Mouse (Mus musculus) midbrain, embryonic 12.5 days (tissue): ENCODE data around the gene Alpk3. TPM values are rescaled to one million over a fixed set of nuclear protein-coding genes. Genes with fewer than 3 reads are reported as not detected.

ENCODE experiments used
- ATAC-seq: fragments of 200-750 bp; cut with Nextera tagmentation; 2 replicates; pipeline ENCODE4 v1.8.0; 2017; ENCODE audit warnings: low read depth, moderate TSS enrichment, moderate library complexity; ENCODE audit not compliant: low FRiP score
- H3K27ac ChIP-seq: fragments of 300-500 bp; sonication (generic); replicated peaks from 2 replicates; pipeline ENCODE4 v1.5.1; 2016; ENCODE audit warnings: mild to moderate bottlenecking
- H3K27me3 ChIP-seq: fragments of 300-500 bp; sonication (generic); 2 replicates; pipeline ENCODE4 v1.6.1; 2016; ENCODE audit warnings: mild to moderate bottlenecking
- H3K36me3 ChIP-seq: fragments of 300-500 bp; sonication (generic); 2 replicates; pipeline ENCODE4 v1.6.1; 2016
- H3K4me1 ChIP-seq: fragments of 300-500 bp; sonication (generic); 2 replicates; pipeline ENCODE4 v1.6.1; 2016
- H3K4me2 ChIP-seq: fragments of 300-500 bp; sonication (generic); replicated peaks from 2 replicates; pipeline ENCODE4 v1.6.1; 2016; ENCODE audit warnings: mild to moderate bottlenecking, moderate library complexity
- H3K4me3 ChIP-seq: fragments of 300-500 bp; sonication (generic); 2 replicates; pipeline ENCODE4 v1.5.1; 2016; ENCODE audit warnings: mild to moderate bottlenecking
- H3K9ac ChIP-seq: fragments of 300-500 bp; sonication (generic); replicated peaks from 2 replicates; pipeline ENCODE4 v1.6.1; 2016; ENCODE audit warnings: mild to moderate bottlenecking, moderate library complexity
- H3K9me3 ChIP-seq: fragments of 300-500 bp; sonication (generic); 2 replicates; pipeline ENCODE4 v1.6.1; 2016; ENCODE audit warnings: mild to moderate bottlenecking
- WGBS: fragments of 180-500 bp; shearing (Covaris S2); methylation state at CpG from one replicate; pipeline ENCODE4 v1.1.7; 2016; 5-methylcytosine and 5-hydroxymethylcytosine counted together
- polyA plus RNA-seq: library from polyadenylated mRNA; unstranded; fragments of >200 nt; fragmentation: Nextera tagmentation; extraction: Ambion mirVana; gene quantifications from 2 replicates; pipeline ENCODE4 v1.2.1, GENCODE M21; 2016

Gene Alpk3
- polyA plus RNA-seq, 1 experiment from 2014 or later, result 0.05 TPM

GRCm38 (mm10) chr7:81075732-81076131 is 18.3 kb downstream of the Alpk3 start:
- H3K27me3 ChIP-seq, result no peaks in the 10 kb centered on the region
- no peak overlapping the region for H3K4me3 ChIP-seq
- no peaks in the 10 kb centered on the region for H3K36me3 ChIP-seq
- no peak overlapping the region for H3K4me2 ChIP-seq
- no peaks in the 10 kb centered on the region for H3K4me1 ChIP-seq
- 85% methylated on average over 5 of the region's 5 CpGs for WGBS
- H3K9me3 ChIP-seq, result no peaks in the 10 kb centered on the region
- no peak overlapping the region for H3K9ac ChIP-seq
- no peak overlapping the region for H3K27ac ChIP-seq
- ATAC-seq, result no peak

GRCm38 (mm10) chr7:81077009-81077408 is 19.6 kb downstream of the Alpk3 start:
- ATAC-seq, result no peak
- WGBS, result 76% methylated on average over 6 of the region's 6 CpGs
- no peaks in the 10 kb centered on the region for H3K4me1 ChIP-seq

GRCm38 (mm10) chr7:81078740-81079139 is 21.3 kb downstream of the Alpk3 start:
- H3K9ac ChIP-seq, result no peak overlapping the region
- no peak overlapping the region for H3K4me3 ChIP-seq
- WGBS, result 90% methylated on average over 6 of the region's 6 CpGs
- no peak overlapping the region for H3K4me2 ChIP-seq
- H3K9me3 ChIP-seq, result no peaks in the 10 kb centered on the region
- no peak overlapping the region for H3K27ac ChIP-seq
- H3K4me1 ChIP-seq, result no peaks in the 10 kb centered on the region
- H3K27me3 ChIP-seq, result no peaks in the 10 kb centered on the region
- no peak for ATAC-seq
- no peaks in the 10 kb centered on the region for H3K36me3 ChIP-seq

More at GRCm38 (mm10) chr7:81077009-81077408, 19.6 kb downstream of the Alpk3 start:
- H3K9ac ChIP-seq, result no peak overlapping the region
- H3K27ac ChIP-seq, result no peak overlapping the region
- H3K36me3 ChIP-seq, result no peaks in the 10 kb centered on the region
- H3K9me3 ChIP-seq, result no peaks in the 10 kb centered on the region
- no peak overlapping the region for H3K4me3 ChIP-seq
- no peaks in the 10 kb centered on the region for H3K27me3 ChIP-seq
- no peak overlapping the region for H3K4me2 ChIP-seq

- Histone ChIP-seq H3K27me3 (0 out of 2 replicates have a peak, but pooled peaks cover 5% of the 10 kb centered on the region), H3K9me3 (0 out of 2 replicates have a peak, but pooled peaks cover 2% of the 10 kb centered on the region), H3K4me1 (peaks cover 3% of the 10 kb centered on the region; the same call in 1 of the 2 replicates), H3K27ac (no peak overlapping the region), H3K9ac (no peak overlapping the region), H3K4me2 (no peak overlapping the region), H3K4me3 (no peak overlapping the region), H3K36me3 (no peaks in the 10 kb centered on the region)
- no peak for ATAC-seq
- WGBS, result 58% methylated on average over 18 of the region's 18 CpGs
Measured at GRCm38 (mm10) chr7:81093420-81093965, 36.1 kb downstream of the Alpk3 start.

GRCm38 (mm10) chr7:81094104-81094757 is 36.8 kb downstream of the Alpk3 start:
- Histone ChIP-seq H3K4me1 (peaks cover 3% of the 10 kb centered on the region; the same call in 1 of the 2 replicates), H3K9ac (no peak overlapping the region), H3K9me3 (0 out of 2 replicates have a peak, but pooled peaks cover 2% of the 10 kb centered on the region), H3K36me3 (no peaks in the 10 kb centered on the region), H3K4me3 (no peak overlapping the region), H3K4me2 (no peak overlapping the region), H3K27me3 (0 out of 2 replicates have a peak, but pooled peaks cover 5% of the 10 kb centered on the region), H3K27ac (no peak overlapping the region)
- no peak for ATAC-seq
- WGBS, result 65% methylated on average over 6 of the region's 6 CpGs

GRCm38 (mm10) chr7:81100341-81100740 is 42.9 kb downstream of the Alpk3 start:
- Histone ChIP-seq H3K27me3 (no peaks in the 10 kb centered on the region), H3K36me3 (no peaks in the 10 kb centered on the region), H3K4me2 (no peak overlapping the region), H3K27ac (no peak overlapping the region), H3K4me3 (no peak overlapping the region), H3K9ac (no peak overlapping the region), H3K9me3 (no peaks in the 10 kb centered on the region), H3K4me1 (no peaks in the 10 kb centered on the region)
- no peak for ATAC-seq
- 87% methylated on average over 5 of the region's 5 CpGs for WGBS

- ATAC-seq, result no peak
- 91% methylated on average over 7 of the region's 7 CpGs for WGBS
Measured at GRCm38 (mm10) chr7:81102854-81103253, 45.5 kb downstream of the Alpk3 start.

GRCm38 (mm10) chr7:81105525-81105924 is 48.1 kb downstream of the Alpk3 start:
- Histone ChIP-seq H3K4me3 (no peak overlapping the region), H3K4me2 (no peak overlapping the region), H3K36me3 (no peaks in the 10 kb centered on the region), H3K27ac (no peak overlapping the region), H3K9me3 (no peaks in the 10 kb centered on the region), H3K27me3 (no peaks in the 10 kb centered on the region), H3K9ac (no peak overlapping the region), H3K4me1 (no peaks in the 10 kb centered on the region)
- ATAC-seq, result no peak
- WGBS, result 60% methylated on average over 4 of the region's 4 CpGs

More at GRCm38 (mm10) chr7:81102854-81103253, 45.5 kb downstream of the Alpk3 start:
- H3K27me3 ChIP-seq, result no peaks in the 10 kb centered on the region
- H3K4me3 ChIP-seq, result no peak overlapping the region
- no peak overlapping the region for H3K4me2 ChIP-seq
- no peak overlapping the region for H3K9ac ChIP-seq
- no peaks in the 10 kb centered on the region for H3K36me3 ChIP-seq
- no peaks in the 10 kb centered on the region for H3K4me1 ChIP-seq
- no peak overlapping the region for H3K27ac ChIP-seq
- H3K9me3 ChIP-seq, result no peaks in the 10 kb centered on the region

GRCm38 (mm10) chr7:81108226-81108625 is 50.8 kb downstream of the Alpk3 start:
- no peaks in the 10 kb centered on the region for H3K27me3 ChIP-seq
- H3K4me2 ChIP-seq, result no peak overlapping the region
- no peak overlapping the region for H3K27ac ChIP-seq
- H3K36me3 ChIP-seq, result no peaks in the 10 kb centered on the region
- 89% methylated on average over 5 of the region's 5 CpGs for WGBS
- no peaks in the 10 kb centered on the region for H3K9me3 ChIP-seq
- no peak overlapping the region for H3K9ac ChIP-seq
- no peaks in the 10 kb centered on the region for H3K4me1 ChIP-seq
- no peak for ATAC-seq
- H3K4me3 ChIP-seq, result no peak overlapping the region

GRCm38 (mm10) chr7:81109717-81110651 is 52.6 kb downstream of the Alpk3 start:
- Histone ChIP-seq H3K4me2 (no peak overlapping the region), H3K36me3 (no peaks in the 10 kb centered on the region), H3K4me1 (no peaks in the 10 kb centered on the region), H3K4me3 (no peak overlapping the region), H3K27me3 (peaks cover 5% of the 10 kb centered on the region; the same call in 1 of the 2 replicates), H3K27ac (no peak overlapping the region), H3K9ac (no peak overlapping the region), H3K9me3 (no peaks in the 10 kb centered on the region)
- WGBS, result 69% methylated on average over 9 of the region's 9 CpGs
- no peak for ATAC-seq

GRCm38 (mm10) chr7:81110791-81111190 is 53.4 kb downstream of the Alpk3 start:
- no peak overlapping the region for H3K4me2 ChIP-seq
- H3K36me3 ChIP-seq, result no peaks in the 10 kb centered on the region
- no peak overlapping the region for H3K27ac ChIP-seq
- H3K9me3 ChIP-seq, result no peaks in the 10 kb centered on the region
- H3K4me3 ChIP-seq, result no peak overlapping the region
- peaks cover 10% of the 10 kb centered on the region; the same call in 1 of the 2 replicates for H3K27me3 ChIP-seq
- no peak overlapping the region for H3K9ac ChIP-seq
- H3K4me1 ChIP-seq, result no peaks in the 10 kb centered on the region
- 92% methylated on average over 4 of the region's 4 CpGs for WGBS
- ATAC-seq, result no peak

- no peak overlapping the region for H3K4me2 ChIP-seq
- H3K9me3 ChIP-seq, result no peaks in the 10 kb centered on the region
- 94% methylated on average over 2 of the region's 2 CpGs for WGBS
- ATAC-seq, result no peak
- H3K27me3 ChIP-seq, result peaks cover 10% of the 10 kb centered on the region; the same call in 1 of the 2 replicates
- H3K27ac ChIP-seq, result no peak overlapping the region
- H3K4me1 ChIP-seq, result no peaks in the 10 kb centered on the region
- H3K36me3 ChIP-seq, result no peaks in the 10 kb centered on the region
- no peak overlapping the region for H3K4me3 ChIP-seq
- no peak overlapping the region for H3K9ac ChIP-seq
Measured at GRCm38 (mm10) chr7:81111729-81112128, 54.3 kb downstream of the Alpk3 start.
